Mouse (Mus musculus): Measurements from ENCODE around the gene Sco1.
"Not testable (repeated sequence)": the region's sequence is repeated elsewhere in the genome, so short reads cannot be mapped to it uniquely, and the experiment has no call there.

Gene Sco1

DNA sequence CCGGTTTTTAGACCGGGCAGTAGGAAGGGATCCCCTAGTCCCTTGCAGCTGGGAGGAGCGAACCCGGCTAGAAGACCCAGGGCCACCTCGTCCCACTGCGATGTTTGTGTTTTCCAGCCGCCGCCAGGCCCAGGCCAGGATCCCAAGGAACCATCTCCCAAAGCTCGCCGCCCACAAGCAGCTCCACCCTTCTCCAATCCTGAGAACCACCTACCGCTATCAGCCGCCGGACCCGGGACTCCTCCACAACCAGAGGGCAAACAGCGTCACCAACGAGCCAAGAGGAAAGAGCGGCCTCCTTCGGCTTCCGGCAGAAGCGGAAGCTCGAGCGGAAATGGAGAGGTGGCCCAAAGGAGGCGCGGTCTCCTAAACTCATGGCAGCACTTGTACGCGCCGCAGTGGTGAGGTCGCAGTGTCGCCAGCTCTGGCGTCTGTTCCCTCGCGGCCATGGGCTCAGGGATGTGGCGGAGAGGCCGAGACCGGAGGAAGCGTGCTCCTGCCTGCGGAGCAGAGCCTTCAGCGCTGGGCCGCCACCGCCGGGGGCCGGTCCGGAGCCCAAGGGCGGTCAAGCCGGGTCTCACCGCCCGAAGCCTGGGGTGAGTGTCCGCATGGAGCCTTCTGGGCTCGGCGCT, at the start of gene Sco1, which contains the start of gene Adprm:
Gene Sco1, plus strand, starts transcription at position 350 of the 632 bp plus-strand sequence.
Gene Adprm, minus strand, starts transcription at position 274 of the 632 bp plus-strand sequence.
- DNase-seq = peak; percentile 91

DNA sequence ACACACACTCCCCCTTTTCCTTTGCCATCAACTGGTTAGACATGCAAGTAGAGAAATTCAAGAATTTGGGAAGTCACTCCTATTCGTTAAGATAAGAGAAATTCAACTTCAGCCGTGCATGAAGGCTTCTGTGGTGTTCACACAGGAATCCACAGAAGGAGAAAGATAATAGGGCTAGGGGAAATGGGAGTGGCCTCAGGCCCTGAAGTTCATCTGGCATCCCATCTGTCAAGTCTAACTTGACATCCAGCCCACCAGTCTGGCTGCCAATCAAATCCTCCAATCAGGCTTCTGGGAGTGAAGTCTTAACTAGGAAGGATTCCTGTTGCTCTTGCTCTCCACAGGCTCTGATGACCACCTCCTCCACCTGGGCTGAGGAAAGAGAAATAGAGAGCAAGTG, 49.6 kb upstream of the Sco1 start:
- no peak for DNase-seq

DNA sequence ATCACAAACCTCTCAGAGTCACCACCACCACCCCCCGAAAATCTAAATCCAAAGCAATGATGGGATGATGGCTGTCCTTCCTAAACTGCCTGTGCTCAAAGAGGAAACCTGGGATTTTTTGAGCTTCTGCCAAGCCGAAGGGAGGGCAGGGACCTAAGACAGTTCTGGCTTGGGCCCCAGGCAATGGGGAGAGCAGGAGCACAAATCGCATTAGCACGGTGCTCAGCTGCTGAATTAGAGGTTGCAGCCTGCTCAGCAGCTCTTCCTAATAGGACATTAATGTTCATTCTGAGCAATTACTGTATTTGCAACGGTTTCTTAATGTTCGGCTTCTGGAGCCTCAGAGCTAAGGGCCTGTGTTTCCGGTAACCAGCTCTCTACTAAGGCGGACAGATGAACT, 44.5 kb upstream of the Sco1 start:
- no peak for DNase-seq

- no peak for DNase-seq
These were observed 43.9 kb upstream of the Sco1 start for GRCm38 (mm10) chr11:67008528-67008927.

DNA sequence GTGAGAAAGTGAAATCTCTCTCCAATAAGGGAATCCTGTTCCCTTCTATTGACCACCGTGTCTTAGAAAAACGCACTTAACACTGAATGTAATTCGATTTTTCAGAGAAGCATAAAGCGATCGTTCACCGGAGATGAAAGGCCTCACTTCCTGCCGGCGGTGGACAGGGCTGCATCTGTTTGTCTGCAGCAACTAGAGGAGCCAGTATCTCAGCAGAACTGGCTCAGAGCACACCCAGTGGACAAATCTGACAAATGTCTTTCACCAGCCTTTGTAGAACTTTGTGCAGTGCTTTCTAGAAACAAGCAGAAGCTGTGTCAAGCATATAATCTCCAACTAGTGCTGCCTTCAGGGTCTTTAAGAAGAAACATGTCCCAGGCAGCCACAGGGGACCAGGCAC, 42.0 kb upstream of the Sco1 start:
- DNase-seq = peak; percentile 9

- no peak for DNase-seq
These were observed 40.8 kb upstream of the Sco1 start for GRCm38 (mm10) chr11:67011635-67012034.

GRCm38 (mm10) chr11:67017801-67018591, 34.5 kb upstream of the Sco1 start:
- no peak for DNase-seq

GRCm38 (mm10) chr11:67019711-67020475, 32.6 kb upstream of the Sco1 start:
- no peak for DNase-seq

GRCm38 (mm10) chr11:67020948-67021347, 31.5 kb upstream of the Sco1 start:
- DNase-seq = peak; percentile 64

DNA sequence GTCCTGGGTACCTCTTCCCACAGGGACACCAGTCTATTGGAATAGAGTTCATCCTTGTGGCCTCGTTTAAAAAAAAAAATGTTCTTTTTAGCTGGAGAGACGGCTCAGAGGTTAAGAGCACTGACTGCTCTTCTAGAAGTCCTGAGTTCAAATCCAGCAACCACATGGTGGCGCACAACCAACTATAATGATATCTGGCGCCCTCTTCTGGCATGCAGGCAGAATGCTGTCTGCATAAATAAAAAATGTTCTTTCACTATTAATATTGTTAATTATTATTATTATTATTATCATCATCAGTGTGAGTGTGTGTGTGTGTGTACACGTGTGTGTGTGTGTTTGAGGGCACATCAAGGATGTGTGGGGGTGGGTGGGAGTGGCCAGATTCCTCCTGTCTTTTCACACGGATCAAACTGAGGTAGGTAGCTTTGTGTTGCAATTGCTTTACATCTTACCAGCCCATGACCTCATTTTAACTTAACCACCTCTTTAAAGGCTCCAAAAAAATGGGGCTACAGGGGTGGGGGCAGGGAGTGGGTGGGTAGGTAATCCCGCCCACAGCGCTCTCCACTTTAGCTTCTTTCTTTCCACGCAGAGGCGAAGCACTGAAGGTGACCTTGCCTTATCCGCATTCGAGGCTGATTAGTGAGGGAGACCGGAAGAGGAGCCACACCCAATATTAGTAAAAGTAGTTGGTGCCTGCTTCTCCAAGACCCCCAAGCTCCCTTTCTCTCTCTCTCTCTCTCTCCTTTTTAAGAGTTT, 29.9 kb upstream of the Sco1 start:
- DNase-seq = peak; percentile 25

DNA sequence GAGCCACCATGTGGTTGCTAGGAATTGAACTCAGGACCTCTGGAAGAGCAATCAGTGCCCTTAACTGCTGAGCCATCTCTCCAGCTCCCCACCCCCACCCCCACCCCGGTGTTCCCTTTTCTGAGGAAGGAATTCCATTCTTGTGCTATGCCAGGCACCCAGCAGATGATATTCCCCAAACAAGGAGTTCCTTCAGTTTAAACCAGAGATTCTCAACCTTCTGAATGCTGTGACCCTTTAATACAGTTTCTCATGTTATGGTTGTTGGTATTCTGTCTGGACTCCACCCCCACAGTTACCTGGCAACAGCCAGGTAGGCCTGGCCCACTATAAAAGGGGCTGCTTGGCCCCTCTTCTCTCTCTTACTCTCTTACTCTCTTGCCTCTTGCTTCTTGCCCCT, 29.3 kb upstream of the Sco1 start:
- not testable (repeated sequence) for DNase-seq

GRCm38 (mm10) chr11:67023802-67024340, 28.6 kb upstream of the Sco1 start:
- DNase-seq = no peak

GRCm38 (mm10) chr11:67024867-67025477, 27.5 kb upstream of the Sco1 start, which contains the start of gene Tmem220:
Gene Tmem220 (plus strand): TSS chr11:67025154.
- peak; percentile 98 for DNase-seq

GRCm38 (mm10) chr11:67030904-67031602, 21.4 kb upstream of the Sco1 start:
- peak; percentile 13 for DNase-seq

- no peak for DNase-seq
These were observed 20.9 kb upstream of the Sco1 start for GRCm38 (mm10) chr11:67031603-67031915.

DNA sequence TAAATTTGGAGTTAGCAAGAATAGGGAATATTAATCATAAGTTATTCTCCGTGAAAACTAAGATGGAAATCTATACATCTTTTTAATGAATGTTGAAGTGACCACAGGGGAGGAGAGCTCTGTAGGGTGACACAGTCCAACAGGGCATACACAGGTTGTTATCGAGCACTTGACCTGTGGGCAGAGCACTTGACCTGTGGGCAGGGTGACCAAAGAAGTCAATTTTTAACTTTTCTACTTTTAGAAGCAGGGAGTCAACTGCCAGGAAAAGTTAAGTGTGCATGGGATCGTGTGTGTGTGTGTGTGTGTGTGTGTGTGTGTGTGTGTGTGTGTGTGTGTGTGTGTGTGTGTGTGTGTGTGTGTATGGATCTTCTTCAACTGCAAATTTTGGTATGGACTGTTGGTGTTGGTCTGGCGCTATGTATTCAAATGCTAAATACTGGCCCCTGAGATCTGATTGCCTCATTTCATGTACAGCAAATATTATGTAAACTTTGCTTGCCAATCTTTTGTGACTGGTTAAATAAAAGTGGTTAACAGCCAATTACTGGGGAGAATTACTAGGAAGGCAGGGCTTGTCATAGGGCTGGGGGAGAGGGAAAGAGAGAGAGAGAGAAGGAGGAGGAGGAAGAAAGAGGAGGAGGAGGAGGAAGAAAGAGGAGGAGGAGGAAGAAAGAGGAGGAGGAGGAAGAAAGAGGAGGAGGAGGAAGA, 17.5 kb upstream of the Sco1 start:
- no peak for DNase-seq

DNA sequence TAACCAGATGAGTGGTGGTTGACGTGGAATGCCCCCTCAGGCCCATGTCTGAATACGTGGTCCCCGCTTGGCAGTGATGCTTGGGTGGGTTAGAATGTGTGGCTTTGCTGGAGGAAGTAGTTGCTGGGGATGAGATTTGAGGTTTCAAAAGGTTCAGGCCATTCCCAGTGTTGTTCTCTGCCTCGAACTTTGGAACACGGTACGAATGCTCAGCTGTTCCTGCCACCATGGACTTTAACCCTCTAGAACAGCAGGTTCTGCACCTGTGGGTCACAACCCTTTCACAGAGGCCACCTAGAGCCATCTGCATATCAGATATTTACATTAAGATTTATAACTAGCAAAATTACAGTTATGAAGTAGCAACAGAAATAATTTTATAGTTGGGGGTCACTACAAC, 16.2 kb upstream of the Sco1 start:
- no peak for DNase-seq

GRCm38 (mm10) chr11:67036892-67037291, 15.6 kb upstream of the Sco1 start:
- DNase-seq = no peak

- DNase-seq = no peak
These were observed 12.7 kb upstream of the Sco1 start for GRCm38 (mm10) chr11:67039799-67040198.

DNA sequence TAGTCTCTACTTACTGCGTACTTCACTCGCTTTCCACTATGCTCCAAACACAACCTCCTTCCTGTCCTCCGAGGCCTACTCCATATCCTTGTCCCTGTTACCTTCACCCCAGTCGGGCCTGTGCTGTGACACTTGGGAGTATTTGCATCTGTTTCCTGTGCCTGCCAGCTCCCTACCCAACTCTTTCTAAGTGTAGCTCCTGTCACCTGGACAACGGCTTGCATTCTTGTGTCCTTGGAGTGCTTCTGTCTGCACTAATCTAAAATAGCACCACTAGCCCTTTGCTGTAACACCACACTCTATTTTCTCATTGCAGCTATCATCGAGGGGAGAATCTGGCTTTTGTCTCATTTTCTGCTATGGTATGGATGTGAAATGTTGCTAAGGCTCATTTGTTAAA, 12.0 kb upstream of the Sco1 start:
- no peak for DNase-seq

DNA sequence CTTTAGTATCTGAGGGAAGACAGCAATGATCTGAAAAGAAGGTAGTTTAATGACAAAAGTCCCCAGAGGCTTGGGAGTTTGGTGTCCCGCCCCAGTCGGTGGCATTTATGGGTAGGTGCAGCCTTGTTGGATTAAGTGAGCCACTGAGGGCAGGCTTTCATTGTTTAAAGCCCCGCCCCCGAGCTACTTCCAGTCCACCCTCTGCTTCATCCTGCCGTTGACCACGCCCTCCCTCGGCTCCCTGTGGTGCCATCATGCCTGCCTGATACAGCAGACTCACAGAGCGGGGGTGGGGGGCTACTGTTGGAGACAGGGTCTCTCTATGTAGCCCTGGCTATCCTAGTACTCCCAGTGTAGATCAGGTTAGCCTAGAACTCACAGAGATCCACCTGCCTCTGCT, 9.5 kb upstream of the Sco1 start:
- peak; percentile 39 for DNase-seq

All from liver (tissue).